Mouse (Mus musculus) intestine, postnatal 0 days (tissue): ENCODE data around the gene Pmm1. TPM values are rescaled to one million over a fixed set of nuclear protein-coding genes. Genes with fewer than 3 reads are reported as not detected.
"Not testable (repeated sequence)": the region's sequence is repeated elsewhere in the genome, so short reads cannot be mapped to it uniquely, and the experiment has no call there.

Source experiments
- ATAC-seq: fragments of 200-750 bp; cut with Nextera tagmentation; 2 replicates; pipeline ENCODE4 v1.8.0; 2017; ENCODE audit warnings: mild to moderate bottlenecking, moderate TSS enrichment, moderate library complexity
- H3K27ac ChIP-seq: fragments of 300-500 bp; sonication (generic); 2 replicates; pipeline ENCODE4 v1.5.1; 2014; ENCODE audit warnings: mild to moderate bottlenecking, low read depth, low read length, moderate library complexity
- H3K27me3 ChIP-seq: fragments of 300-500 bp; sonication (generic); replicated peaks from 2 replicates; pipeline ENCODE4 v1.6.1; 2014; ENCODE audit warnings: low read length, mixed read lengths; ENCODE audit not compliant: control insufficient read depth, insufficient read depth
- H3K36me3 ChIP-seq: fragments of 300-500 bp; sonication (generic); 2 replicates; pipeline ENCODE4 v1.6.1; 2014; ENCODE audit warnings: mild to moderate bottlenecking, moderate library complexity; ENCODE audit not compliant: control insufficient read depth, insufficient read depth
- H3K4me1 ChIP-seq: fragments of 300-500 bp; sonication (generic); replicated peaks from 2 replicates; pipeline ENCODE4 v1.6.1; 2014; ENCODE audit warnings: antibody characterized with exemption, low read length, mixed read lengths; ENCODE audit not compliant: control insufficient read depth, insufficient read depth
- H3K4me2 ChIP-seq: fragments of 300-500 bp; sonication (generic); replicated peaks from 2 replicates; pipeline ENCODE4 v1.6.1; 2014; ENCODE audit warnings: low read depth, mild to moderate bottlenecking, moderate library complexity
- H3K4me3 ChIP-seq: fragments of 300-500 bp; sonication (generic); 2 replicates; pipeline ENCODE4 v1.5.1; 2014; ENCODE audit warnings: low read depth, low read length
- H3K9ac ChIP-seq: fragments of 300-500 bp; sonication (generic); 2 replicates; pipeline ENCODE4 v1.6.1; 2014; ENCODE audit warnings: mild to moderate bottlenecking, low read depth, low read length
- H3K9me3 ChIP-seq: fragments of 300-500 bp; sonication (generic); 2 replicates; pipeline ENCODE4 v1.6.1; 2016; ENCODE audit warnings: mixed run types; ENCODE audit not compliant: control insufficient read depth
- CTCF ChIP-seq: sonication (generic); IDR thresholded peaks from 2 replicates; pipeline ENCODE4 v1.5.1; 2016; ENCODE audit warnings: low read depth, mild to moderate bottlenecking, control low read depth, antibody characterized with exemption, moderate library complexity
- WGBS: fragments of 180-500 bp; shearing (Covaris S2); extraction: QIAGEN DNeasy Blood & Tissue Kit; methylation state at CpG from one replicate; pipeline ENCODE4 v1.1.7; 2014; 5-methylcytosine and 5-hydroxymethylcytosine counted together
- polyA plus RNA-seq: library from polyadenylated mRNA; unstranded; fragments of >200 nt; fragmentation: Nextera tagmentation; extraction: Ambion mirVana; gene quantifications from 2 replicates; pipeline ENCODE4 v1.2.1, GENCODE M21; 2015

Gene Pmm1
- polyA plus RNA-seq, 1 experiment from 2014 or later = 15.8 TPM

- Histone ChIP-seq H3K9me3 (no peaks in the 10 kb centered on the region), H3K27me3 (no peaks in the 10 kb centered on the region), H3K27ac (no peak overlapping the region), H3K4me1 (no peaks in the 10 kb centered on the region), H3K4me3 (no peak overlapping the region), H3K4me2 (no peak overlapping the region), H3K36me3 (no peaks in the 10 kb centered on the region), H3K9ac (no peak overlapping the region)
- WGBS = 80% methylated on average over 2 of the region's 2 CpGs
- ATAC-seq = no peak
- TF ChIP-seq CTCF = no peak
Measured at GRCm38 (mm10) chr15:81985267-81986161, 24.8 kb upstream of the Pmm1 start.

- WGBS = 59% methylated on average over 1 of the region's 1 CpGs
- H3K27ac ChIP-seq = no peak overlapping the region
- ATAC-seq = no peak
- no peak for TF ChIP-seq CTCF
- no peak overlapping the region for H3K9ac ChIP-seq
- no peaks in the 10 kb centered on the region for H3K9me3 ChIP-seq
- H3K4me3 ChIP-seq = no peak overlapping the region
- no peaks in the 10 kb centered on the region for H3K4me1 ChIP-seq
- no peak overlapping the region for H3K4me2 ChIP-seq
- H3K27me3 ChIP-seq = no peaks in the 10 kb centered on the region
- H3K36me3 ChIP-seq = no peaks in the 10 kb centered on the region
Measured at GRCm38 (mm10) chr15:81982173-81982572, 21.4 kb upstream of the Pmm1 start.

- Histone ChIP-seq H3K9ac (no peak within 1 kb of the TSS), H3K4me2 (no peak within 1 kb of the TSS), H3K4me1 (no peaks in the 10 kb centered on the region), H3K27ac (no peak within 1 kb of the TSS), H3K36me3 (no peaks in the 10 kb centered on the region), H3K27me3 (no peaks in the 10 kb centered on the region), H3K4me3 (no peak within 1 kb of the TSS), H3K9me3 (no peaks in the 10 kb centered on the region)
- no peak for TF ChIP-seq CTCF
- ATAC-seq = no peak
- 95% methylated on average over 23 of the region's 23 CpGs for WGBS
Measured at GRCm38 (mm10) chr15:81980321-81980720, 19.6 kb upstream of the Pmm1 start, which contains the start of gene 1700029P11Rik. TSS of gene 1700029P11Rik (plus strand) at chr15:81980540.

GRCm38 (mm10) chr15:81975156-81975555, 14.4 kb upstream of the Pmm1 start:
- not testable (repeated sequence) for H3K4me2 ChIP-seq, H3K27ac ChIP-seq, H3K36me3 ChIP-seq, H3K4me3 ChIP-seq, ATAC-seq, H3K9ac ChIP-seq, H3K9me3 ChIP-seq, H3K4me1 ChIP-seq, H3K27me3 ChIP-seq
- WGBS = 97% methylated on average over 8 of the region's 8 CpGs

GRCm38 (mm10) chr15:81970498-81970897, 9.8 kb upstream of the Pmm1 start:
- not testable (repeated sequence) for H3K4me2 ChIP-seq, H3K27ac ChIP-seq, H3K9me3 ChIP-seq, H3K4me3 ChIP-seq, ATAC-seq, H3K9ac ChIP-seq, H3K4me1 ChIP-seq, H3K27me3 ChIP-seq, H3K36me3 ChIP-seq
- 94% methylated on average over 4 of the region's 4 CpGs for WGBS

- not testable (repeated sequence) for H3K9ac ChIP-seq, H3K4me2 ChIP-seq, H3K4me1 ChIP-seq, H3K9me3 ChIP-seq, ATAC-seq, H3K36me3 ChIP-seq, H3K27ac ChIP-seq, H3K4me3 ChIP-seq, H3K27me3 ChIP-seq
- WGBS = 79% methylated on average over 6 of the region's 6 CpGs
Measured at GRCm38 (mm10) chr15:81969635-81970034, 8.9 kb upstream of the Pmm1 start.
